Mouse (Mus musculus) small intestine, adult 2 months (tissue): ENCODE results near the gene Agt. TPM values are rescaled to one million over a fixed set of nuclear protein-coding genes. Genes with fewer than 3 reads are reported as not detected.

ENCODE experiments used
- H3K27ac ChIP-seq: fragments of 200-500 bp; 2 replicates; pipeline ENCODE4 v1.5.1; 2012; ENCODE audit warnings: low read depth, low read length, control low read depth, inconsistent platforms; ENCODE audit not compliant: insufficient read depth
- H3K27me3 ChIP-seq: fragments of 200-500 bp; 2 replicates; pipeline ENCODE4 v1.6.1; 2012; ENCODE audit warnings: mild to moderate bottlenecking, moderate library complexity, low read length, inconsistent platforms; ENCODE audit not compliant: control insufficient read depth, insufficient read depth
- H3K36me3 ChIP-seq: fragments of 200-500 bp; 2 replicates; pipeline ENCODE4 v1.6.1; 2012; ENCODE audit warnings: mild to moderate bottlenecking, low read length, control low read depth, inconsistent platforms; ENCODE audit not compliant: control insufficient read depth, insufficient read depth
- H3K4me1 ChIP-seq: fragments of 200-500 bp; 2 replicates; pipeline ENCODE4 v1.6.1; 2012; ENCODE audit warnings: low read length, inconsistent platforms, mixed read lengths; ENCODE audit not compliant: control insufficient read depth, insufficient read depth, insufficient read length
- H3K4me3 ChIP-seq: fragments of 200-500 bp; 2 replicates; pipeline ENCODE4 v1.5.1; 2012; ENCODE audit warnings: low read depth, mild to moderate bottlenecking, control low read depth, inconsistent platforms, low read length, moderate library complexity
- CTCF ChIP-seq: fragments of 200-500 bp; IDR thresholded peaks from 2 replicates; pipeline ENCODE4 v1.5.1; 2012; ENCODE audit warnings: low read depth, mild to moderate bottlenecking, control low read depth, inconsistent platforms, low read length, moderate library complexity, mixed read lengths; ENCODE audit not compliant: insufficient replicate concordance, insufficient read length; ENCODE audit errors: extremely low read depth
- POLR2A ChIP-seq: fragments of 200-500 bp; IDR thresholded peaks from 2 replicates; pipeline ENCODE4 v1.6.1; 2012; ENCODE audit warnings: low read depth, mild to moderate bottlenecking, control low read depth, inconsistent platforms, low read length, moderate library complexity
- WGBS: fragments of 180-500 bp; shearing (Covaris S2); methylation state at CpG from one replicate; pipeline ENCODE4 v1.1.7; 2018; 5-methylcytosine and 5-hydroxymethylcytosine counted together
- polyA plus RNA-seq: library from polyadenylated mRNA; depleted of rRNA; stranded (reverse); fragments of >200 nt; gene quantifications from 2 replicates; pipeline ENCODE4 v1.2.3, GENCODE M21; 2012

Gene Agt
- polyA plus RNA-seq, 1 experiment: 36.2 TPM

- peaks cover 81% of the 10 kb centered on the region for H3K36me3 ChIP-seq
These were observed 27.5 kb downstream of the Agt start for GRCm38 (mm10) chr8:124542001-124542400.

GRCm38 (mm10) chr8:124540906-124541305 is 28.6 kb downstream of the Agt start:
- H3K27ac ChIP-seq: no peak overlapping the region
- WGBS: 62% methylated on average over 12 of the region's 12 CpGs
- no peak for TF ChIP-seq CTCF
- TF ChIP-seq POLR2A: no peak
- no peak overlapping the region for H3K4me3 ChIP-seq
- H3K27me3 ChIP-seq: no peaks in the 10 kb centered on the region
- no peaks in the 10 kb centered on the region for H3K4me1 ChIP-seq
- H3K36me3 ChIP-seq: peaks cover 79% of the 10 kb centered on the region

More at GRCm38 (mm10) chr8:124542001-124542400, 27.5 kb downstream of the Agt start:
- TF ChIP-seq POLR2A (no peak), CTCF (no peak)
- Histone ChIP-seq H3K27me3 (no peaks in the 10 kb centered on the region), H3K27ac (no peak overlapping the region), H3K4me3 (no peak overlapping the region), H3K4me1 (no peaks in the 10 kb centered on the region)
- WGBS: over 99% methylated on average over 4 of the region's 4 CpGs

- TF ChIP-seq CTCF (no peak), POLR2A (no peak)
- WGBS: 85% methylated on average over 5 of the region's 5 CpGs
- Histone ChIP-seq H3K27ac (no peak overlapping the region), H3K4me3 (no peak overlapping the region), H3K36me3 (peaks cover 78% of the 10 kb centered on the region), H3K27me3 (no peaks in the 10 kb centered on the region), H3K4me1 (no peaks in the 10 kb centered on the region)
These were observed 34.1 kb downstream of the Agt start for GRCm38 (mm10) chr8:124535451-124535850.

- Histone ChIP-seq H3K27ac (no peak overlapping the region), H3K36me3 (peaks cover 70% of the 10 kb centered on the region), H3K27me3 (no peaks in the 10 kb centered on the region), H3K4me3 (no peak overlapping the region), H3K4me1 (no peaks in the 10 kb centered on the region)
- 94% methylated on average over 3 of the region's 3 CpGs for WGBS
- TF ChIP-seq CTCF (no peak), POLR2A (no peak)
These were observed 36.9 kb downstream of the Agt start for GRCm38 (mm10) chr8:124532626-124533025.

- Histone ChIP-seq H3K4me3 (no peak overlapping the region), H3K27me3 (no peaks in the 10 kb centered on the region), H3K27ac (no peak overlapping the region), H3K4me1 (no peaks in the 10 kb centered on the region), H3K36me3 (peaks cover 76% of the 10 kb centered on the region)
- WGBS: 87% methylated on average over 4 of the region's 4 CpGs
- TF ChIP-seq CTCF (no peak), POLR2A (no peak)
These were observed 38.5 kb downstream of the Agt start for GRCm38 (mm10) chr8:124530996-124531395.

GRCm38 (mm10) chr8:124530556-124530955 is 39.0 kb downstream of the Agt start:
- Histone ChIP-seq H3K36me3 (peaks cover 76% of the 10 kb centered on the region), H3K27me3 (no peaks in the 10 kb centered on the region), H3K27ac (no peak overlapping the region), H3K4me1 (no peaks in the 10 kb centered on the region), H3K4me3 (no peak overlapping the region)
- no peak for TF ChIP-seq POLR2A
- no peak for TF ChIP-seq CTCF
- WGBS: 95% methylated on average over 7 of the region's 7 CpGs

GRCm38 (mm10) chr8:124530076-124530475 is 39.4 kb downstream of the Agt start:
- H3K4me1 ChIP-seq: no peaks in the 10 kb centered on the region

More at GRCm38 (mm10) chr8:124530076-124530475, 39.4 kb downstream of the Agt start:
- no peak for TF ChIP-seq POLR2A
- TF ChIP-seq CTCF: no peak
- Histone ChIP-seq H3K36me3 (peaks cover 73% of the 10 kb centered on the region), H3K27ac (no peak overlapping the region), H3K27me3 (no peaks in the 10 kb centered on the region), H3K4me3 (no peak overlapping the region)
- WGBS: 81% methylated on average over 14 of the region's 14 CpGs
